Mouse (Mus musculus) limb, embryonic 15.5 days (tissue): ENCODE measurements around the gene Gck. TPM values are rescaled to one million over a fixed set of nuclear protein-coding genes. Genes with fewer than 3 reads are reported as not detected.

Experiments
- ATAC-seq: fragments of 200-750 bp; cut with Nextera tagmentation; 2 replicates; pipeline ENCODE4 v1.8.0; 2017; ENCODE audit warnings: low read depth, moderate TSS enrichment; ENCODE audit not compliant: insufficient number of reproducible peaks, low FRiP score, low TSS enrichment
- H3K27ac ChIP-seq: fragments of 300-500 bp; sonication (generic); 2 replicates; pipeline ENCODE4 v1.5.1; 2015; ENCODE audit warnings: moderate library complexity, mild to moderate bottlenecking, inconsistent platforms
- H3K27me3 ChIP-seq: fragments of 300-500 bp; sonication (generic); 2 replicates; pipeline ENCODE4 v1.6.1; 2015; ENCODE audit warnings: inconsistent platforms
- H3K36me3 ChIP-seq: fragments of 300-500 bp; sonication (generic); 2 replicates; pipeline ENCODE4 v1.6.1; 2015; ENCODE audit warnings: inconsistent platforms
- H3K4me1 ChIP-seq: fragments of 300-500 bp; sonication (generic); 2 replicates; pipeline ENCODE4 v1.6.1; 2015; ENCODE audit warnings: inconsistent platforms
- H3K4me2 ChIP-seq: fragments of 300-500 bp; sonication (generic); 2 replicates; pipeline ENCODE4 v1.6.1; 2015; ENCODE audit warnings: mild to moderate bottlenecking, inconsistent platforms
- H3K4me3 ChIP-seq: fragments of 300-500 bp; sonication (generic); 2 replicates; pipeline ENCODE4 v1.5.1; 2015; ENCODE audit warnings: mild to moderate bottlenecking, inconsistent platforms
- H3K9ac ChIP-seq: fragments of 300-500 bp; sonication (generic); 2 replicates; pipeline ENCODE4 v1.6.1; 2015; ENCODE audit warnings: inconsistent platforms
- H3K9me3 ChIP-seq: fragments of 300-500 bp; sonication (generic); 2 replicates; pipeline ENCODE4 v1.6.1; 2016; ENCODE audit warnings: inconsistent platforms
- WGBS: fragments of 180-500 bp; shearing (Covaris S2); methylation state at CpG from one replicate; pipeline ENCODE4 v1.1.7; 2015; 5-methylcytosine and 5-hydroxymethylcytosine counted together
- polyA plus RNA-seq: library from polyadenylated mRNA; unstranded; fragments of >200 nt; fragmentation: Nextera tagmentation; extraction: Ambion mirVana; gene quantifications from 2 replicates; pipeline ENCODE4 v1.2.1, GENCODE M21; 2015

The Gck gene
- polyA plus RNA-seq, 1 experiment from 2014 or later = 1.3 TPM

- ATAC-seq = no peak
- H3K27me3 ChIP-seq = no peaks in the 10 kb centered on the region
- H3K9me3 ChIP-seq = no peaks in the 10 kb centered on the region
- peaks cover 4% of the 10 kb centered on the region; the same call in 1 of the 2 replicates for H3K4me1 ChIP-seq
- no peak overlapping the region for H3K4me2 ChIP-seq
- no peak overlapping the region for H3K4me3 ChIP-seq
- H3K36me3 ChIP-seq = no peaks in the 10 kb centered on the region
- H3K9ac ChIP-seq = no peak overlapping the region
- H3K27ac ChIP-seq = no peak overlapping the region
- WGBS = 81% methylated on average over 7 of the region's 7 CpGs
Measured at GRCm38 (mm10) chr11:5979088-5979487, 29.2 kb upstream of the Gck start.

GRCm38 (mm10) chr11:5976106-5976505, 26.2 kb upstream of the Gck start:
- Histone ChIP-seq H3K9me3 (no peaks in the 10 kb centered on the region), H3K9ac (no peak overlapping the region), H3K27me3 (no peaks in the 10 kb centered on the region), H3K27ac (no peak overlapping the region), H3K4me2 (no peak overlapping the region), H3K4me3 (no peak overlapping the region), H3K4me1 (peaks cover 13% of the 10 kb centered on the region; the same call in 1 of the 2 replicates), H3K36me3 (0 out of 2 replicates have a peak, but pooled peaks cover 4% of the 10 kb centered on the region)
- no peak for ATAC-seq
- WGBS = 16% methylated on average over 9 of the region's 9 CpGs

DNA sequence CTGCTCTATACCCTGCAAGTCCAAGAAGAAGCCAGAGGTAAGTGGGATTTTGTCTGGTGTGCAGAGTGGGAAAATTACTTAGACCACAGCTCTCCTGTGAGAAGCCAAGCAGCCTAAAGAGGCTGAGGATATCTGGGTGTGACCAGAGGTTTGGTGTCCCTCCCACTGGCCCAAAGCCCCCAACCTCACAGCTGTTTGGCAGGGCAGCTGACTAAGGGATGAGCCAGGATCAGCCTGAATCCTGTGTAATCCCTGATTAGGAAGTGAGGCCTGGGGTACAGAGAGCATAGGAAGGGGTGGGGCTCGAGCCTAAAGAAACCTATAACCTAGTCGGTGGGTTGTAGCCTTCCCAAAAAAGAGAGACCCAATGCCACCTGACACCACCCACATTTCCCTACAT, 25.2 kb upstream of the Gck start:
- peaks cover 13% of the 10 kb centered on the region; the same call in 1 of the 2 replicates for H3K4me1 ChIP-seq
- H3K4me2 ChIP-seq = no peak overlapping the region
- H3K36me3 ChIP-seq = peaks cover 9% of the 10 kb centered on the region; the same call in 1 of the 2 replicates
- no peak overlapping the region for H3K9ac ChIP-seq
- H3K27me3 ChIP-seq = no peaks in the 10 kb centered on the region
- H3K4me3 ChIP-seq = no peak overlapping the region
- no peak for ATAC-seq
- H3K27ac ChIP-seq = no peak overlapping the region
- H3K9me3 ChIP-seq = no peaks in the 10 kb centered on the region
- WGBS = 75% methylated on average over 2 of the region's 2 CpGs

- no peak for ATAC-seq
Measured at GRCm38 (mm10) chr11:5974053-5974452, 24.2 kb upstream of the Gck start.

DNA sequence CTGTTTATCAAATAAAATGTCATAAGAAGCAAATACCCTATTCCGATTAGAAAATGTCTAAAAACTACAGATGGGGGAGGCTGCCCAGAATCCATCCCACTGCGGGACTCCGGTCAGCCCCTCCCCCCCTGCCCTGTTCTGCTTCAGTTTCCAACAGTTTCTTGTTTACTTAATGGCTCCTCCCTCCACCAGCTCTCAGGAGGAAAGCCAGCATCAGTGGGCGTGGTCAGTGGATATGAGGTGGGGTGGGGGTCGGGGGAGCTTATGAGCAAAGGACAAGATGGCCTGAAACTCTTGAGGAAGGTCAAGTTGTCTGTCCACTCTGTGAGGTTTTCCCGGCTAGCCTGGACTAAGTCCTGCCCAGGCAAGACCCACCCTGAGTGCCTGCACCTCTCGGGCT, 23.3 kb upstream of the Gck start:
- Histone ChIP-seq H3K4me1 (peaks cover 13% of the 10 kb centered on the region; the same call in 1 of the 2 replicates), H3K4me3 (no peak overlapping the region), H3K36me3 (peaks cover 28% of the 10 kb centered on the region), H3K27me3 (no peaks in the 10 kb centered on the region), H3K9me3 (no peaks in the 10 kb centered on the region), H3K27ac (no peak overlapping the region), H3K4me2 (no peak overlapping the region), H3K9ac (no peak overlapping the region)
- ATAC-seq = no peak
- 51% methylated on average over 7 of the region's 7 CpGs for WGBS

More at GRCm38 (mm10) chr11:5974053-5974452, 24.2 kb upstream of the Gck start:
- H3K36me3 ChIP-seq = peaks cover 19% of the 10 kb centered on the region
- H3K27me3 ChIP-seq = no peaks in the 10 kb centered on the region
- no peak overlapping the region for H3K4me3 ChIP-seq
- H3K9me3 ChIP-seq = no peaks in the 10 kb centered on the region
- H3K27ac ChIP-seq = no peak overlapping the region
- 77% methylated on average over 6 of the region's 6 CpGs for WGBS
- no peak overlapping the region for H3K9ac ChIP-seq
- no peak overlapping the region for H3K4me2 ChIP-seq
- H3K4me1 ChIP-seq = peaks cover 13% of the 10 kb centered on the region; the same call in 1 of the 2 replicates

DNA sequence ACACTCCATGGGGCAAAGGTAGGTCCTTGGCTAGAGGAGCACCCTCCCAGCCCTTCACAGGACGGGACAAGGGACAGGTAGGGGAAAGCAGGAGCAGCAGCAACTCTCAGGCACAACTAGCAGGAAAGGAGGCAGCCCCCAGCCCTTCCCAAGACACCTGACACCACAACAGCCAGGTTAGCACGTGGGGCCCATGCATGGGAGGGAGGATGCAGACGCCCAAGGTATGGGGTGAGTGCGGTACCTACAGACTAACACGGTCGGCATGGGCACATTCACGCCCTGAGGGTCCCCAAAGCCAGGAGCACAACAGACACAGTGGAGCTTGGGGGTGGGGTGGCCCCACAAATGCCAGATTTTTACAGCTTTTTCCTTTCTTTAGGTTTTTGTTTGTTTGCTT, 21.3 kb upstream of the Gck start:
- no peaks in the 10 kb centered on the region for H3K9me3 ChIP-seq
- 18% methylated on average over 7 of the region's 7 CpGs for WGBS
- no peak overlapping the region for H3K9ac ChIP-seq
- H3K4me1 ChIP-seq = peaks cover 13% of the 10 kb centered on the region; the same call in 1 of the 2 replicates
- H3K4me2 ChIP-seq = no peak overlapping the region
- H3K27ac ChIP-seq = no peak overlapping the region
- peaks cover 47% of the 10 kb centered on the region for H3K36me3 ChIP-seq
- H3K27me3 ChIP-seq = no peaks in the 10 kb centered on the region
- ATAC-seq = no peak
- no peak overlapping the region for H3K4me3 ChIP-seq

- Histone ChIP-seq H3K27me3 (no peaks in the 10 kb centered on the region), H3K9ac (no peak overlapping the region), H3K4me1 (peaks cover 9% of the 10 kb centered on the region; the same call in 1 of the 2 replicates), H3K4me2 (no peak overlapping the region), H3K4me3 (no peak overlapping the region), H3K27ac (no peak overlapping the region), H3K36me3 (peaks cover 77% of the 10 kb centered on the region), H3K9me3 (no peaks in the 10 kb centered on the region)
- WGBS = 63% methylated on average over 6 of the region's 6 CpGs
- no peak for ATAC-seq
Measured at GRCm38 (mm10) chr11:5968223-5968622, 18.3 kb upstream of the Gck start.

GRCm38 (mm10) chr11:5966751-5967150, 16.9 kb upstream of the Gck start:
- ATAC-seq = no peak
- H3K4me1 ChIP-seq = peaks cover 3% of the 10 kb centered on the region; the same call in 1 of the 2 replicates
- no peak overlapping the region for H3K9ac ChIP-seq
- no peak overlapping the region for H3K4me2 ChIP-seq
- no peak overlapping the region for H3K27ac ChIP-seq
- H3K27me3 ChIP-seq = no peaks in the 10 kb centered on the region
- WGBS = 81% methylated on average over 3 of the region's 3 CpGs
- H3K9me3 ChIP-seq = no peaks in the 10 kb centered on the region
- peaks cover 87% of the 10 kb centered on the region for H3K36me3 ChIP-seq
- H3K4me3 ChIP-seq = no peak overlapping the region

- H3K4me3 ChIP-seq = no peak overlapping the region
- ATAC-seq = no peak
- no peaks in the 10 kb centered on the region for H3K4me1 ChIP-seq
- peaks cover 96% of the 10 kb centered on the region for H3K36me3 ChIP-seq
- H3K27ac ChIP-seq = no peak overlapping the region
- H3K9ac ChIP-seq = no peak overlapping the region
- WGBS = 81% methylated on average over 11 of the region's 11 CpGs
- no peaks in the 10 kb centered on the region for H3K27me3 ChIP-seq
- H3K4me2 ChIP-seq = no peak overlapping the region
- no peaks in the 10 kb centered on the region for H3K9me3 ChIP-seq
Measured at GRCm38 (mm10) chr11:5965865-5966264, 16.0 kb upstream of the Gck start.

DNA sequence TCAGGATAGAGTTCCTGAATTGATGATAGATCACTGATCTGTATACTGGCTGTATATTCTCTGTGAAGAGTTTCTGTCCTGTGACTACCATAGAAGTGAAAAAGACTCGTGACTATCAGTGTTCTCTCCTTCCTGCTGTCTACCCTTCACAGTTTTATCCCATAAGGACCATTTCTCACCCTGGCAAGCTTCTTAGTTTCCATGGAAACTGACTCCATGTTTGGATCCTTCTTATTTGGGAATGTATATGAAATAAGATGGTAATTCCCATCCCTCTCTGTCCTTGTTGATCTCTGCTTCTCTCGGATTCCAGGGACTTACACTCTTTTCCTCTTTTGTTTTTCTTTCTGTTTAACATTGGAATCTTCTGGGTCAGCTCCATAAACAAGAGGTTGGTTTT, 10.2 kb upstream of the Gck start:
- Histone ChIP-seq H3K27me3 (no peaks in the 10 kb centered on the region), H3K9ac (no peak overlapping the region), H3K4me1 (peaks cover 13% of the 10 kb centered on the region), H3K9me3 (no peaks in the 10 kb centered on the region), H3K27ac (no peak overlapping the region), H3K4me3 (no peak overlapping the region), H3K36me3 (peaks cover 59% of the 10 kb centered on the region), H3K4me2 (no peak overlapping the region)
- no peak for ATAC-seq
- WGBS = 82% methylated on average over 2 of the region's 2 CpGs

- WGBS = under 1% methylated on average over 71 of the region's 71 CpGs
Measured at GRCm38 (mm10) chr11:5955546-5956276, 5.8 kb upstream of the Gck start, which contains the start of gene Ykt6. Gene Ykt6, plus strand, starts transcription at chr11:5955693.

GRCm38 (mm10) chr11:5954965-5955504, 5.2 kb upstream of the Gck start:
- peak overlapping the region; percentile 88 for H3K4me3 ChIP-seq
- no peaks in the 10 kb centered on the region for H3K9me3 ChIP-seq
- peaks cover 10% of the 10 kb centered on the region; the same call in 1 of the 2 replicates for H3K36me3 ChIP-seq
- H3K27ac ChIP-seq = peak overlapping the region; percentile 96
- H3K9ac ChIP-seq = peak overlapping the region; percentile 89
- peaks cover 16% of the 10 kb centered on the region for H3K4me1 ChIP-seq
- ATAC-seq = peak; percentile 61; the same call in 1 of the 2 replicates
- 3% methylated on average over 7 of the region's 7 CpGs for WGBS
- no peaks in the 10 kb centered on the region for H3K27me3 ChIP-seq
- peak overlapping the region; percentile 67 for H3K4me2 ChIP-seq

More at GRCm38 (mm10) chr11:5955546-5956276, 5.8 kb upstream of the Gck start, which contains the start of gene Ykt6:
- Histone ChIP-seq H3K4me2 (peak within 1 kb of the TSS; percentile 67), H3K27ac (peak within 1 kb of the TSS; percentile 96), H3K27me3 (no peaks in the 10 kb centered on the region), H3K9ac (peak within 1 kb of the TSS; percentile 89), H3K4me3 (peak within 1 kb of the TSS; percentile 88), H3K36me3 (peaks cover 17% of the 10 kb centered on the region; the same call in 1 of the 2 replicates), H3K9me3 (no peaks in the 10 kb centered on the region), H3K4me1 (peaks cover 16% of the 10 kb centered on the region)
- peak; percentile 94 for ATAC-seq
